Mouse (Mus musculus) urinary bladder, adult 2 months (tissue): Measurements from ENCODE around the gene Kcnma1. TPM values are rescaled to one million over a fixed set of nuclear protein-coding genes. Genes with fewer than 3 reads are reported as not detected.

Source experiments
- DNase-seq: peaks from one replicate; pipeline ENCODE4 v3.0.0; 2022; ENCODE audit warnings: low spot score
- polyA plus RNA-seq: library from polyadenylated mRNA; depleted of rRNA; stranded (reverse); fragments of >200 nt; gene quantifications from 2 replicates; pipeline ENCODE4 v1.2.3, GENCODE M21; 2012

The Kcnma1 gene
- polyA plus RNA-seq, 1 experiment = 22.2 TPM

DNA sequence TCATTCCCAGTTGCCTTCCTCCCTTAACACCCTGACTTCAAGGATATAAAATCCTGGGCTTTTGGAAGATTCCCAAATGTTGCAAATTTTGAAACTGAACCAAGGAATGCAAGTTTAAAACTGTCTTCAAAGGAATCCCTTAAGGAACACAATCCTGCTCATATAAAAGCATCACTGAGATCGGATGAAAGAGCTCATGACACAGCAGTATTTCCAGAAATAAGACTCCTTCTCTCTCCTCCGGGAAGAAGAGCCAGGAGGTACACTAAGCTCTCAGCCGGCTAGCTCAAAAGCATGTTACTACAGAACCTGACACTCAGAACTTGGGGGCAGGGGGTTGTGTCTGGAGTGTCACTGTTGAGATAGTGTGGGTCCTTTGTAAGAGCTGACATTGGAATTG, 325.8 kb downstream of the Kcnma1 start:
- DNase-seq = no peak

DNA sequence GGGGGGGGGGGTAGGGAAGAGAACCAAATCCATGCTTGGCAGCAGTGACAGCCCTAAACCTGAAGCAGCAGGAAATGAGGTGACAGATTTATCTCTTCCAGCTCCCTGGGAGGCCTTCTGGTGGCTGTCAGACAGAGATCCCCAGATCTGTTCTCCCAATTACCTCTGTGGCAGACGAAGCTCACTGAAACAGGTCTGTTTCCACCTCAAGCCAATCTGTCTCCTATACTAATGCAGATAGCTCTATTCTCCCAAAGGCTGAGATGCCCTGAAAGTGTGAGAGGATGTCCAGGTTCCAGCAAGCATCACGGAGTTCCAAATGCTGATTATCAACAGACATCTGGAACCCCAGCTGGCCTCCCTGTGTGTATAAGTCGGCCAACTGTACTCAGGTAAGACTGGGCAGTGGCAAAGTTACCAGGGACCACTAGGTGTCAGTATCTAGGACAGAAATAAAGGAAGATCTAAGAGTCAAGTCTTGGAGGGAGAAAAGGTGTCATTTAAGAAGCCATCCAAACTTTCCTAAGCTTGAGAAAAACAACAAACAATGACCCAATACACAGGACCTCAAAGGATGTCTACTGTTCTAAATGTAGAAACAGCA, 329.7 kb downstream of the Kcnma1 start:
- DNase-seq = no peak

DNA sequence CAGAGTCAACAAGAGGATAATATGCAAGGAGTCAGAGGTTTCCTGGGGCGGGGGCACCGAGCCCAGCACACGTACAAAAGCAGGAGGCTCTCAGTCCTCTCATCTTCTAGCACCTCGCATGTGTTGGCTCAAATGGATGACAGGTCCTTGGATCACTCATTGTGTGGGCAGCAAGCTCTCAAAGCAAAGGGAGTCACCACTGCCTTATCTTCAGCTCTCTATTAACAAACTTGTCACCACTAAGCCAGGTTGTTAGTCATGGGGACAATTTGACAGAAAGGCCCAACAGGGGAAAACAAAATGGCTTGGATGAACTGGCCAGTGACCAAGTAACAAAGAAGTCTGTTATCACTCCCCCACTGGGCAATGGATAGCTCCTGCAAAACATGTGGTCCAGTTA, 331.5 kb downstream of the Kcnma1 start:
- no peak for DNase-seq

DNA sequence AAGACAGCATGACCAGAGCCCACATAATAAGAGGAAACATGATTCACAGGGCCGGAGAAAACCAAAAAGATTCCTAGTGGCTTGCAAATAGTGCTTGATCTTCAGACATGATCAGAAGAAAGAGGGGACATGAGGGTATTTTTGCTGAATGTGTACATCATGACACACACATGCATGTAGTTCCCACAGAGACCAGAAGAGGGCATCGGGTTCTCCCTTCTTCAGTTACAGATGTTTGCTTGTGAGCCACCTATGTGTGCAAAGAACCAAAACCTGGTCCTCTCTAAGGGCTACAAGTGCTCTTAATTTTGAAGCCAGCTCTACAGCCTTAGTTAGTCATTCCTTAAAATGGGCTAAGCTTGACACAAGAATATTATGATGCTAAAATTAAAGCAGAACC, 334.9 kb downstream of the Kcnma1 start:
- no peak for DNase-seq

DNA sequence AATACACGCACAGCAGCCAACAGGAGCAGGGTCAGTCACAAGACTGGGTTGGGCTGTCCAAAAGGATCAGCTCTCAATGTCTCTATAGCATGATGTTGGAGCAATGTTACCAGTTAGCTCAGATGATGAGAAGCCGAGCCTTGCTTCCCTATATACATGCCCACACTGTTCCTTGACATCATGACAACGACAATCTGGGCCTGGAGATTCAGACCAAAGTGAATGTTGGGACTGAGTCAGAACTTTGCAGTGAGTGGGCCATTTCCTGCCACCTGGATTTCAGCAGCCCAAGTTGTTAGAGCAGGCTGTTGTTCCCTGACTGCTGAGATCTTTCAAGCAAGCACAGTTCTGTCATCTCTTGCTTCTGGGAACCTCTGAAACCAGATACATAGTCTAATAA, 347.9 kb downstream of the Kcnma1 start:
- DNase-seq = no peak

DNA sequence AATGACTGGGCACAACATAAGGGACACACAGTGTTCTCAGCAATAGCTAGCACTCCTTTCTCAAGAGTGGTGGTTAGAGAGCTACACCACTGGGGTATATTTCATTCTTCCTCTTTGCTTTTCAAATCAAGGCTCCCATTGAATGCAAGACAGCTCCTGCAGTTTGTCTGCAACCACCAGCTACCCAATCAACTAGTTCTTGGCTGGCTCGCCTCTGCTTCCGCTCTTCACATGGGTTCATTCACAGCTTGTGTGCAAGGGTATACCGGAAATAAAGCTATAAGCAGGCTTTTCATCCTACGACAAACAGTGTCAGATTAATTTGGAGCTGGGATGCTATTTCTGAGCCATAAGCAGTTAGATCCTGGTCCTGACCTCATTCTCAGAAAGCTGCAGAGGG, 362.6 kb downstream of the Kcnma1 start:
- no peak for DNase-seq

DNA sequence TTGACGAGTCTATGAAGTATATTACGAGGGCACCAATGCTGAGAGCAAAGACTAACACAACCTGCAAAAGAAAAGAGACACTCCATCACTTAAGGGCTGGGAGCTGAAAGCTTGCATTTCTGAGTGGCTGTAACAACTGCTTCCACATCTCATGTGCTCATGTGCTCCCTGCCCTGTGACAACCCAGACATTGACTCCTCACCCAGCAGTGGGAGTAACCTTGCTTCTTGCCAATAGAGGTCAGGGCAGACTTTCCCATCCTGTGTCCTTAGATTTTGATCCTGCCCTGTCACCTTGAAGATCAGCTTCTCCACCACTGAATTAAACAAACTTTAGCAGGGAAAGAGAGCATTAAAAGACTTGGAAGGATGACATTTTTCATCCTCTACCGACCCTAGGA, 364.2 kb downstream of the Kcnma1 start:
- no peak for DNase-seq

DNA sequence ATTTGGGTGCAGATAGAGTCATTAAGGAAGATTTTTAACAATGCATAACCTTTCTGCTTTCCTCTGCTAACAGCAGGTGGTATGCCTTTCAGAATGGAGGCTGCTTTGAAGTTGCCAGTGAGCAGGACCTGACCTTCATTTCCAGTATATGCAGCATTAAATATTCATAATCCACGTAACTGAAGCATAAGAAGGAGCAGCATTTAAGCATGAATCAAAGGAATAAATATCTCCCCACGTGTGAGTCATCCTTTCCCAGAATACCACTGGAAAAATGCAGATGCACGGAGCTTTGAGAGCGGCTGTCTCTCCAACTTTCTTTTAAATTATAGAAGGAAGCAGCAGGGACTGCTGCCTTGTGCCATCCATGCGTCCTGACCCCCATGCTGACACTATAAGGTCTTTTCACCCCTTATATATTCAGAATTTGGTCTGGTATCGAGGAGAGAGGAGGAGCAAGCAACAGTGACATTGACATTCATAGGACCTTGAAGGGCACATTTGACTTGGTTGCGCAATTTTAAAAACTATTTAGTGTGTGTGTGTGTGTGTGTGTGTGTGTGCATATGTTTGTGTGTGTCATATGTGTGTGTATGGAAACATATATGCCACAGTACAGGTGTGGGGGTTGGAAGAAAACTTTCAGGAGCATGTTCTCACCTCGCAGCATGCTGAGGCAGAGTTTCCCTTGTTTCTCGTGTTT, 368.8 kb downstream of the Kcnma1 start:
- DNase-seq = no peak

DNA sequence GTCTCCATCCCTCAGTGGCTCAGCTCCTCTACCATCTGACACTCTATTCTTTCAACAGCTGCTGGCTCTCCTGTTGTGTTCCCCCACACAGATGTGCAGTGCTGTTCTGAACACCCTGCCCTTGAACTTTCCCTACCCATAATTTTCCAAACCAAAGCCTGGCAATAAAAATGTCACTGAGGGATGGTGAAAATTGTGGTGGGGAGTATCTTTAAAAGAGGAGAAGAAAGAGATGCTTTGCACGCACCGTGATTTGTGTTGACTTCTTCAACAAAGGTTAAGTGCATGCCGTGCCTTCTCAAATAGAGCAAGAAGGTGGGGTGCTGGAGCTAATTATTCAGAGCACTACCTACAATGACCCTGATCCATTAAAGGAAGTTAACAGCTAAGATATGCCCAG, 371.1 kb downstream of the Kcnma1 start:
- no peak for DNase-seq

DNA sequence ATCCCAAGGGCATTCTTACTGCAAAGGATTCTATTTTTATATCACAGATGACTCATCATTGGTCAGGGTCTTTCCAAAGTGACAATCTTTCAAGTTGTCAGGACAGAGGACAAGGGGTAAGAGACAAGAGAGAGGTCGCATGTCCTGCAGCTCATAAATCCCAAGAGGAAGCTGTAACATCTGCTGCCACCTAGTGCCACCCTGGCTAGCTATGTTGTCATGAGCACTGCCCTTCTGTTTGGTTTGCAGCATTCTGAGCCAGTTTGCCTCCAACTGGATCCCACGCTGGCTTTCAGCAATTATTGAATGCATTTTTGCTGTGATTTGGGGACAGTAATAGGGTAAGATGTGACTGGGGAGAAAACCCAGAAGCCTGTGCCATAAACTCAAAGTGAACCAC, 373.6 kb downstream of the Kcnma1 start:
- DNase-seq = no peak

DNA sequence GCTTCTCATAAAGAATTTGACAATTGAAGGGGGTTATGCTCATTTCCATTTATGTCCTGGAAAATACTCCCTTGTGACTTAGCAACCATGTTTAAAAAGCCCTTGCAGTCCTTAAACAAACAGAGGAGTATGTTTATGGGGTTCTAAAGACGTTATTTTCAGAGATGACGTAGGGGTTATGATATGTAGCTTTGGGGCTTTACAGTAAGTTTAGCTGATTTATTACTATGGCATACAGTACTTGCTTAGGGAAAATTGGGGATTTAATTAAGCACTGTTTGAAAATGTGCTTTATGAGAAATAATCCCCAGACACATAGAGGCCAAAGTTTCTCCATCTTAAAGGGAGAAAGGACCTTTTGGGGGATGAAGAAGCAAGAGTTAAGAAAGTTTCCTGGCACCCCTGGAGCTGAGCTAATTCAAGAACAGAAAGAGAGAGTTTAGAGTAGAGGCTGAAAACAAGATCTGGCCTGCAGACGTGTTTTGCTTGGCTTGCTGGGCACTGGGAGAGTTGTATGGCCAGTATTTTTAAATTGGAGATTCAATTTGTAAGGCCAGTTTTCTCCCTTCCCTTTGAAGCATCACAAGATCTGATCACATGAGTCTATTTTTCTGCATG, 376.1 kb downstream of the Kcnma1 start:
- no peak for DNase-seq

DNA sequence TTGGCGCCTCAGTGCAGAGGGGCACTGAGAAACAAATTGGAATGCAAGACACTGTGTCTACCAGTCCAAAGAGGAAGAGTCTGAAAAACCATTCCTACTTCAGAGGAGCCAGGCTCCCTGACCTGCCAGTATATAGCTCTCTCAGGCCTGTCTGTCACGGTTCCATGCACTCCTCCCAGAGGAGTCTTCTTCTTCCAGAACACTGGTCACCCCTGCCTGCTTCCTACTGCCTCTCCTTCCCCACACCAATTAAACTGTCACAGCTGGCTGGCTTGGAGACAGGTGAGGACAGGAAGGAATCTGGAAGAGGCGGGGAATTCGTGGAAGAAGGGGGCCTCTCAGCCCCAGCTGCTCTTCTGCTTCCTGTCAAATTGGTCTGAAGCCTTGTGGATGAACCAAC, 378.4 kb downstream of the Kcnma1 start:
- DNase-seq = no peak

DNA sequence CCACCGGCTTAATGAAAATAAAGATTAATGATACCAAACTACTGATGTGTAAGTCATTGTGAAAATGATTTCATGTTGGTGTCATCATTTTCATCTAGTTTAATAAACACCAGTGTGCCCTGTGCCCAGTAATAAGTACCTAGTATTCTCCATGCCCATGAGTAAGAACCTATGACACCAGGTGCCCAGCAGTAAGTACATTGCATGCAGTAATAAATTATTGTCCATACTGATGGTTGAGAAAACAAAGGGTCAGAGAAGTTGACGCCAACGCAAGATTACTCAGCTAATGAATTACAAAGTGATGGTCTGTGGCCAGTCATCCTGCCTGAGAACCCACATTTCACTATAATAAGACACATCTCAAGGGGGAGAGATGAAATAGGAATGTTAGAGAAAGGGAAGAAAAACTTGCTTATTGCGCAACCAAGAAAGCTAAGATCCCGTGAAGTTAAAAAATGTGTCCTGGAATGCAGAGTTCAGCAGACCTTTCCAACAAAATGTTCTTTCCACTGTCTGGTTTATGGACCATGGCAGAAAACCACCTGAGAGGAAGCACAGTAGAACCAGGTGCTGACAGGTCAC, 381.2 kb downstream of the Kcnma1 start:
- no peak for DNase-seq

DNA sequence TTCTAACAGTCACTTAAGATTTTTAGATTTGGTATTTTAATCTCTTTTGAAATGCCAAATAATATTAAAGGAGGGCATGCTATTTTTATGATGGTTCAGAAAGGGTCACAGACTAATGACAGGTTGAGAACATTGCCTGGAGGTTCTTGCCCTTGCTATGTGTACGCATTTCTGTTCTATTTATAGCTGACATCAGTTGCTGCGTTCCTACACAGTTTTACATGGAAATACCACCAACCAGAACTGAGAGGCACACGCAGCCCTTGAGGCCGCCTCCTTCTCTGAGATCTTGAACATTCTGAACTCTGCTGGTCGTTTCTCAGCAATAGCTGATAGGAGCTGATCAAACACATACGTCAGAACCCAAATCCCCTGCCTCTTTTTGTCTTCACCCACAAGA, 387.4 kb downstream of the Kcnma1 start:
- DNase-seq = no peak

DNA sequence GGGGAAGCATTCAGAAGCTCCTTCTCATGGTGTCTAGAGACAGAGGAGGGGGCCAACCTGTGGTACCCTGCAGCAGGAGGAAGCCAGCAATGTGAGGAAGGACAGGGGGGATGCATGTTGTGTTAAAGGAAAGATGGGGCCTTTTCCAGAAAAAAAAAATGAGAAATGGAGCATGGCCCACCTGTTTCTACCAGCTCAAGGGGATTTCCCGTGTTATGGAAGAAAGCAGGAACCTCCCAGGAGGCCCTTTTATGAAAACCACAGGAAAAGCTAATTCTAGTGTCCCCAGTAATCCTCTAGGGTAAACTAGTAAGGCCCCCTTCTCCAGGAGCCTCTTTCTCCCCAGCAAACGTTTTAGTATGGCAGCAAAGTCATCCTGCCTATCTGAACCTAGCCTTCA, 388.2 kb downstream of the Kcnma1 start:
- DNase-seq = no peak

DNA sequence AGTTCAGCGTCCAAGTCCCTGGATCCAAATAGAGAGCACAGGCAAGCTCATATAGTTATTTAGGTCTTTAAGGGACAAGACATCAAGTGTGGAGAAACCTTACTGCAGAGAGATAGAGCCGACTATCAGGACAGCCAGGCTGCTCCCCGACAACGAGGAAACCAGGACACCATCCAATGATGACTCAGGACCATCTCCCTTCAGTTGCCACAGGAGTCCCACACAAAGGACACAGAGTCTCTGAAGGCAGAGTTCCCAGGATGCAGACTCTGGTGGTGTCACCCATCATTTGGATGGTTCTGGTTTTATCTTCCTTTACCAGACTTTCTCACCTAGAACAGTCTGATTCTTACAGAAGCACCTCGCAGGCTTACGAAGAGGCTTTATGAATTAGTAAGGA, 388.9 kb downstream of the Kcnma1 start:
- no peak for DNase-seq

DNA sequence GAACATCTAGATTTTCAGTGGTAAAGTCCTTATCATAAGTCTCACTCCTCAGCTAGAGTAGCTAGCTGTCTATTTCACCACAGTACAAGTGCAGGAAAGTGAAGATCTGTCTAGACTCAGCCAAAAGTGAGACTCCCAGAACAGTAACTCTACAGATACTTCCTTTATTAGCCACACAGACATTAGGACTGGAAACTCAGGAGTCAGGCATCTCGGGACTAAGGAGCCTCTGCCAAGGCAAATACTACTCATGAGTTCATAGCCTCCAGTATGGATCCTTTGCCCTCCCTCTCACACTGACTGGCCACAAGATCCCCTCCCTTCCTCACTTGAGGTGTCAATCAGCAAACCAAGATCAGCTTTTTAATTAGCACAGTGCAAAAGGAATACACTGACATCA, 389.8 kb downstream of the Kcnma1 start:
- no peak for DNase-seq

DNA sequence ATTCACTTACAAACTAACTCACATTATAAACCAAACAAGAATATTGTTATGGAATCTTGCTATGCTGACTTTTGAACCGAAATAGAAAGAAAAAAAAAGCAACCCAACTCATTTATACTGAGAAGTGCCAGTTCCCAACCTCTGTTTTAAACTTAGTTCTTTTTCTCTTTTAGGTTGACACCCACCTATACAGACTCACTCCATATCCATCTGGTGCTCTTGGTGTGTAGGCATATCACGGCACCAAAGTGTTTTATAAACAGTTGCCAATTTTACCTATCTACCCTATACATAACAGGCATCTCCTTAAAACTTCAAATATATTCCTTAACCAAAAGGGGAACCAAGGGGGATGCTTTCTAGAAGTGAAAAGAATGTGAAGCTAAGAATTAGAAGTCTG, 393.6 kb downstream of the Kcnma1 start:
- no peak for DNase-seq

DNA sequence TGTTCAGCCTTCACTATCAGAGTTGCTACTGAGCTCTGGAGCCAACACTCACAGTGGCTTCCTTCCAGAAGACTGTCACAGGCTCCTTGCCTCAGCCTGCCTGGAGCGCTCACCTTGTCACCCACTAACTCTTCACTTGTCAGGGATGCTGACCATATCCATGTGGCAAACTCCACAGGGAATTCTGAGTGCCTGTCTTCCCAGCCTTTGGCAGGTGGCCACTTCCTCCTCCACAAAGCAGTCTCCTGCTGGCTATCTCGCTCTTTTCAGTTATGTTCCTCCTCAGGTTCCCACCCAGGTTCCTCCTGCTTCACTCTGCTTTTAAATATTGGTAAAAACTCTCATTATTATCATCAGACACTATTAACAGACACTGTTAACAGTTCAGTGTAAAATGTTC, 395.3 kb downstream of the Kcnma1 start:
- DNase-seq = no peak

DNA sequence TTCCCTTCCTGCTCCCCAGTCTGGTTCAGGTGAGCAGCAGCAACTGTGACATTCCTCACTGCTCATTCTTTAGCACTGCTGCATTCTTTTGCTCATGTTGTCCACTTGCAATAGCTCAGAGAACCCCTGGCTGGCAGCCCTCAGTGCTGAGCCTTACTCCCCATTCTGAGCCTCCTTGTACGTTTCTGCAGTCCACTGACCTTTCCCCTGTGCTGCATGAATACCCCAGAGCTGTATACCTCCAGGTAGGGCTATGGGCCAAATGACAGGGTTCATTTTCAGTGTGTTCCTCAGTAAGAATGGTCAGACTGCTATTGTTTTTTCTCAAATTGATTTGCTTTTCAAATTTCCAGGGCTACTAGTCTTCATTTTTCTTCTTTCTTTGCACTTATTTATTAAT, 396.2 kb downstream of the Kcnma1 start:
- DNase-seq = no peak

DNA sequence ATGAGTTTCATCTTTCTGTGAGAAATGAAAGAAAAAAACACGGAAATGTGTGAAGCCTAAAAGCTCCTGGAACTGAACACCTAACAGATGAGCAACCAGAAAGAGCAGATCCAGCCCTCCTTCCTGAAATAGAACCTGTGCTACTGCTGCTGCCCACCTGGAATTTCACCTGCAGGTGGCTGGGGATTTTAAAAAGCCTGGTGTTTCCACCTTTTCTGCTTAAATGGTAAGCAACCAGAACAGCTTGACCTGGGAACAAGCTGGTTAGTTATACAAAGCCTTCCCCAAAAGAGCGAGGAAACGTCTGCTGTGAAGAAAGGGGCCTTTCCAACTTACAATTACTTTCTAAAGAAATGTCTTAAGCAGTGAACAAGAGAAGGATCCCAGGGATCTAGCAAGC, 404.2 kb downstream of the Kcnma1 start:
- DNase-seq = no peak

DNA sequence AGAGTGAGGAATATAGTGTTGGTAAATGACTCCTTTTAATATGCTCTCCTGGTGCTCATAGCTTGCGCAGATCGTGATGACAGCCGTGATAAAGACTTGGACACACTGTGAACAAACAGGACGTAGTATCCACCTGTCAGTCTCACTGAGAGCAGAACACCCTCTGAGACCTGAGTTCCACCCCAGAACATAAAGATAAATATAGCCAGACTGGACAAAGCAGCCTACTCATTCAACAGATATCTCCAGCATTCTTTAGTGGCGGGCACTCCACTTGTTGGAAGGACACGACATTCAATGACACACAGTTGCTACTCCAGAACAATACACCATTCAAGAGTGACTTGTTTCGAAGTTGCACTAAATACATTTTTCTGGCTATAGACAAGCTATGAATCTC, 408.6 kb downstream of the Kcnma1 start:
- no peak for DNase-seq

DNA sequence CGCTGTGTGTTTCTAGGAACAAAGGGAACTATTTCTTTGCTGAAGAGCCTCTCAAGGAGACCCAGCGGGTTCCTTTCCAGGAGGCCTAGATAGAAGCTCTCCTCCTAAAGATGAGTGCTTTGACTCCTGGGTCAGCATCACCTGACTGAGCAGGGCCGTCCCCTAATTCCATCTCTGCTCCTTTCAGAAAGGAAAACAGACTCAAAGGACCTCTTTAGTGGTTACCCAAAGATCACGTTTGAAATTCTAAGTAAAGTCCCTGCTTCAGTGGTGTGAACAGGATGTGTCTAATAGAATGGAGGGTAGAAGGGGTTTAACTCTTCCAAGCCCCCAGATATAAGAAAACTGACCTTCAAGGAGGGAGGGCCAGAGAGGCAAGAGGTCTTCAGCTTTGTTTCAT, 411.4 kb downstream of the Kcnma1 start:
- DNase-seq = no peak
